Mouse (Mus musculus) cerebellum, adult 2 months (tissue): ENCODE measurements at regions not wholly inside any gene's neighbourhood (a gene's known extent, or its start where the extent isn't known, plus 50 kb on each side); places are given as distances from the start of the nearest gene placed in this dataset.

ENCODE experiments used
- DNase-seq, 2 experiments: peaks; one replicate each; pipeline ENCODE4 v3.0.0; 2021
- H3K27ac ChIP-seq: fragments of 200-500 bp; 2 replicates; pipeline ENCODE4 v1.5.1; 2012; ENCODE audit warnings: low read length, control low read depth, inconsistent platforms; ENCODE audit not compliant: insufficient read depth
- H3K27me3 ChIP-seq: fragments of 200-500 bp; 2 replicates; pipeline ENCODE4 v1.6.1; 2012; ENCODE audit warnings: inconsistent platforms, mild to moderate bottlenecking, low read length, moderate library complexity; ENCODE audit not compliant: control insufficient read depth, insufficient read depth
- H3K4me1 ChIP-seq: fragments of 200-500 bp; 2 replicates; pipeline ENCODE4 v1.6.1; 2011; ENCODE audit warnings: low read length; ENCODE audit not compliant: control insufficient read depth, insufficient read depth
- H3K4me3 ChIP-seq: fragments of 200-500 bp; replicated peaks from 2 replicates; pipeline ENCODE3; 2011; ENCODE audit warnings: mild to moderate bottlenecking, low read depth, low read length, control low read depth; ENCODE audit not compliant: insufficient read depth
- CTCF ChIP-seq: fragments of 200-500 bp; IDR thresholded peaks from 2 replicates; pipeline ENCODE4 v1.5.1; 2011; ENCODE audit warnings: low read depth, mild to moderate bottlenecking, control low read depth, low read length, moderate library complexity, borderline replicate concordance; ENCODE audit not compliant: insufficient read depth
- POLR2A ChIP-seq: fragments of 200-500 bp; IDR thresholded peaks from 2 replicates; pipeline ENCODE4 v1.6.1; 2011; ENCODE audit warnings: low read length, control low read depth, borderline replicate concordance; ENCODE audit not compliant: insufficient read depth
- WGBS: fragments of 180-500 bp; shearing (Covaris S2); methylation state at CpG from one replicate; pipeline ENCODE4 v1.1.7; 2018; 5-methylcytosine and 5-hydroxymethylcytosine counted together

DNA sequence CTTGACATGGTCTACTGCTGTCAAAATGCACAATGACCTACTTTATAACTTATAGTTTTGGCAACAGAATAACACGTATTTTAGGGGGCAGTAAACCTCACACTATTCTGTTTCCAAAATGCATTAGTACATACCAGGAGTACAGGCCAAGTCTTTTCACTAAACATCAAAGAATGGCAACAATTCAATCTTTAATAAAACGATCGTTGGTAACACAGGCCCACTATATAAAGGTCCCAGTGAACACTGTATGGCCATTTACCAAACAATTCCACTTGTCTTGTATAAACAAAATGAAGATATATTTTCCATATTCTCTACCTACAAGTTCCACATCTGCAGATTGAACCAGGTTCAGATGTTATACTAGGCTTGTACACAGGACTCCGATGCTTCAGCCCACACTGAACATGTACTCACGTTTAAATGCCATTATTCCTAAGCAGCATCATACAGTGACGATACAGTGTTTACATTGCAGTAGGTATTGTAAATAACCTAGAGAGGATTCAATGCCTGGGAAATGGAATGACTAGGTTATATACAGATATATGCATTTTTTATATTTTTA is 78.3 kb upstream of the Gimd1 start:
- TF ChIP-seq POLR2A (no peak), CTCF (no peak)
- H3K4me3 ChIP-seq = no peak overlapping the region
- no peak overlapping the region for H3K27ac ChIP-seq
- no peaks in the 10 kb centered on the region for H3K4me1 ChIP-seq
- no peaks in the 10 kb centered on the region for H3K27me3 ChIP-seq
- DNase-seq = no peak
- WGBS = 85% methylated on average over 6 of the region's 6 CpGs

DNA sequence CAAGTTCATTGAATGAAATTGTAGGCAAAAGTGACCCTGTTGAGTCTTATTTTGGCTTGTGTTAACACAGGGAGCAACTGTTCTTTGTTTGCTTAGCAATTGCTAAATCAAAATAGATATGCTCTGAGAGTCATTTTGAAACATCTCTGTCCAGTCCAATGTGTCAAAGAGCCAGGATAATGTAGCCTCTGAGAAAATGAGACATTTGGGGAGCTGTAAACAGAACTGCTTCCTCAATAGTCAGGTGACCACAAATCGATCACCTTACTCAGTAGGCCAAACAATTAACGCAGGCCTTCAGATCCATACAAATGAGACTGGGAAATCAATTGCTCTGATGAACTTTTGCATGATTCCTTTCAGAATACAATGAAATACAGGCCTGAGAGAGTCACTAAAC is 63.9 kb upstream of the Gimd1 start:
- DNase-seq = no peak
- H3K4me1 ChIP-seq = no peaks in the 10 kb centered on the region
- H3K4me3 ChIP-seq = no peak overlapping the region
- 94% methylated on average over 2 of the region's 2 CpGs for WGBS
- TF ChIP-seq POLR2A (no peak), CTCF (no peak)
- H3K27me3 ChIP-seq = no peaks in the 10 kb centered on the region
- H3K27ac ChIP-seq = no peak overlapping the region

DNA sequence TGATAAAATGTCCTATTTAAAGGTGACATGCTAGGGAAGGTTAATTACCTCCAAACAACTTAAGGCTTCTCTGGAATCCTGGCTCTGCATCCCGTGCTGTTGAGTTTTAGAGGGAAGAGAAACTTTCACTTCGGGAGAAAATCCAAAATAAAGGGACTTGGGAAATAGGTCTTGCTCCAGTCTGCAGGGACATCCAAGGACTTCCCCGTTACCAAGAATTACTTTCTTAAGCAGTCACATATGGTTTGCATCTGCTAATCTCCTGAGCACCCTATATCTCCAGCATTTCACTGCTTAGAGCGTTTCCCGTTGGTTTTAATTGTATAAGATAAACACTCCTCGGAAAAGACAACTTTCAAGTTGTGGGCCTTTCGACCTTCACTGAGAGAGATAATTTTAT is 63.3 kb upstream of the Gimd1 start:
- H3K27me3 ChIP-seq = no peaks in the 10 kb centered on the region
- no peak overlapping the region for H3K4me3 ChIP-seq
- TF ChIP-seq POLR2A = no peak
- TF ChIP-seq CTCF = no peak
- DNase-seq = no peak
- no peaks in the 10 kb centered on the region for H3K4me1 ChIP-seq
- WGBS = 90% methylated on average over 7 of the region's 7 CpGs
- no peak overlapping the region for H3K27ac ChIP-seq
